Mouse (Mus musculus) embryonic fibroblast, embryonic 13.5 days (primary cell): ENCODE data around the gene Kalrn. TPM values are rescaled to one million over a fixed set of nuclear protein-coding genes. Genes with fewer than 3 reads are reported as not detected.

ENCODE experiments used
- H3K27ac ChIP-seq: 2 replicates; pipeline ENCODE4 v1.5.1; 2012; ENCODE audit warnings: low read length, control low read depth, inconsistent platforms; ENCODE audit not compliant: insufficient read depth
- H3K4me1 ChIP-seq: 2 replicates; pipeline ENCODE4 v1.6.1; 2011; ENCODE audit warnings: low read length; ENCODE audit not compliant: control insufficient read depth, insufficient read depth
- H3K4me3 ChIP-seq: 2 replicates; pipeline ENCODE4 v1.5.1; 2011; ENCODE audit warnings: mild to moderate bottlenecking, control low read depth, low read length; ENCODE audit not compliant: insufficient read depth
- CTCF ChIP-seq: IDR thresholded peaks from 2 replicates; pipeline ENCODE4 v1.5.1; 2011; ENCODE audit warnings: mild to moderate bottlenecking, control low read depth, low read length, moderate library complexity, borderline replicate concordance; ENCODE audit not compliant: insufficient read depth
- POLR2A ChIP-seq: IDR thresholded peaks from 2 replicates; pipeline ENCODE4 v1.6.1; 2011; ENCODE audit warnings: low read depth, mild to moderate bottlenecking, control low read depth, low read length, moderate library complexity
- polyA plus RNA-seq: library from polyadenylated mRNA; stranded (reverse); fragments of >200 nt; gene quantifications from 2 replicates; pipeline ENCODE4 v1.2.4, GENCODE M21; 2011; ENCODE audit warnings: low read depth; ENCODE audit not compliant: missing spikeins, insufficient read length

Kalrn gene
- polyA plus RNA-seq, 1 experiment: 25.5 TPM

DNA sequence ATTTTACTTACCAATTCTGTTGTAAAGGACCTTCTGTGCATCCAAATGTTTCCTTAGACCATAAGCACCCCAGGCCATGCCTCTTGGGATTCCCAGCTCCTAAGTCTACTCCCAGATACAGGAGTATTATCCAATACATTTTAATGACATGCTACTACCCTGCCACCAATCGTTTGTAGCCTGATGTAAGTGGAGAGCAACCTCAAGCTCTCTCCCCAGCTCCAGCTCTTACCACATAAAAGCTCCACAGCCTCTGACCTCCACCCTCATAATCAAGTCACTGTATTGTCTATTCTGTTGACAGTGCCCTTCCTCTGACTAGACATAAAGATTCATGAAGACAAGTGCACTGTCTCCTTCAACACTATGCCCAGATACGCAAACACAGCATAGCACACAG, 67.3 kb downstream of the Kalrn start:
- Histone ChIP-seq H3K4me1 (no peaks in the 10 kb centered on the region), H3K27ac (no peak overlapping the region), H3K4me3 (no peak overlapping the region)
- TF ChIP-seq CTCF (no peak), POLR2A (no peak)

DNA sequence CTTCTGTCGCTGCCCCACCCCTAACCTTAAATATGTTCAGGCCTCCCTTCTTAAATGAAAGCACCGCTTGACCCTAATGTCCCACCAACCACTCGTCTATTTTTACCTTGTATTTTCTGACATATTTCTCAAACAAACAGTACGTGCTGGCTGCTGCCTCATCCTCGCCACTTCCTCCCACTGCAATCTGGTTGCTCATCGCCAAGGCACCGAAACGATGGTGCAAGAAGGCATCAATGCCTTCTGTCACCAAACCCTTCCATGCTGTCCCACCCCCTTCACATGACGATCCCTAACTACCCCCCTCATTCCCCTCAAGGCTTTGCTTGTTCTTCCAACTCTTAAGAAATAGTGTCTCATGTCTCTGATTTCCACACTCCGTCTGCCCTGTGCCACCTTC, 69.1 kb downstream of the Kalrn start:
- Histone ChIP-seq H3K4me1 (no peaks in the 10 kb centered on the region), H3K27ac (no peak overlapping the region), H3K4me3 (no peak overlapping the region)
- TF ChIP-seq CTCF (no peak), POLR2A (no peak)

DNA sequence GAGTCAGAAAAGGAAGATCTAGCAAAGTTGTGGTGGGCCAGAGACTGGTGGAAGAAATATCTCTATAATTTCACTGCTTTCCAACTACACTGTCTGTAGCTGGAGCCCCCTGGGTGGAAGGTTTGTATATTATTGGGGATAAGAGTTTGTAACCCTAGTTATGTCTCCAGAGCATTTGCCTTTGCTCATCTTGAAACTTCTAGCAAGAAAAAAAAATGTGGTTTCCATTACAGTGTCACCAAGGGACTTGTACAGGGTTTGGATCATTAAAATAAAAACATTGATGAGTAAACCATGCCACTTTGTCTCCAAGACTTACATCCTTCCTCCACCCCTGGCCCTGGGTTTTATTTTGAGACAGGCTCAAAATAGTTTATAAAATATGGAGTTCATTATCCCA, 71.2 kb downstream of the Kalrn start:
- TF ChIP-seq POLR2A (no peak), CTCF (no peak)
- H3K4me1 ChIP-seq: no peaks in the 10 kb centered on the region
- no peak overlapping the region for H3K4me3 ChIP-seq
- H3K27ac ChIP-seq: no peak overlapping the region

DNA sequence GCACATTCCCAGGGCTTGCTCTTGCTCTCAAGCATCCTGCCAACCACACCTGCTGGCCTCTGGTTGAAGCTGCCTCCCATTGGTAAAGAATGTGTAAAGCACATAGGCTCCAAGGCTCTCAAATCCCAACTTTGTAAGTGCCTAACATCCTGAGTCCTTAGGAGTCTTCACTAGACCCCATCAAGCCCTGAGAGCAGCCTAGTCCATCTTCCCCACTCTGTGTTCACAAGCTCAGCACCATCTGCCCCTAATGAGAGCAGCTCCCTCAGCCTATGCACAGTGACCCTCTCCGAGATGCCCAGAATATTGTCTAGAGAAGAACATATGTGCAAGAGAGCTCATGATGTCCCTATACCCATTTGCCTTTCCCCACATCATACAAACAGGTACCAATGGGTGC, 78.6 kb downstream of the Kalrn start:
- H3K27ac ChIP-seq: no peak overlapping the region
- no peak for TF ChIP-seq POLR2A
- TF ChIP-seq CTCF: no peak
- H3K4me3 ChIP-seq: no peak overlapping the region
- H3K4me1 ChIP-seq: peaks cover 4% of the 10 kb centered on the region; the same call in 1 of the 2 replicates

DNA sequence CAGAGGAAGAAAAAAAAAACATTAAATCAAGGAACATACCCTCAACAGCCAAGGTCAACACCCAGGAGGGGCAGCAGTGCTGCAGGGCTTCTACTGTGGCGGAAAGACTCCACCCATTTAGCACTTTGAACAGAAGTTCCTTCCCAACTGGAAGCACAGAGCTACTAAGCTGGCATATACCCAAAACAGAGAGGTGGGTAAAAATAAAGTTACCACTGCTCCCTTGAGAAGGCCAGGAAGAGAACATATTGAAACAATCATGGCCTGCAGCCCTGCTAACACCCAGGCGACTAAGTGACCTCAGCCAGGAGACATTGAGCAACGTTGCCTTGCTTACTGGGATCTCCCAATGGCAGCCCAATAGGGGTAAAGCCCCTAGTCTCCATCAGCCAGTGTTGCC, 79.4 kb downstream of the Kalrn start:
- TF ChIP-seq POLR2A: no peak
- no peak for TF ChIP-seq CTCF
- Histone ChIP-seq H3K27ac (peak overlapping the region; percentile 46), H3K4me1 (peaks cover 4% of the 10 kb centered on the region; the same call in 1 of the 2 replicates), H3K4me3 (no peak overlapping the region)

DNA sequence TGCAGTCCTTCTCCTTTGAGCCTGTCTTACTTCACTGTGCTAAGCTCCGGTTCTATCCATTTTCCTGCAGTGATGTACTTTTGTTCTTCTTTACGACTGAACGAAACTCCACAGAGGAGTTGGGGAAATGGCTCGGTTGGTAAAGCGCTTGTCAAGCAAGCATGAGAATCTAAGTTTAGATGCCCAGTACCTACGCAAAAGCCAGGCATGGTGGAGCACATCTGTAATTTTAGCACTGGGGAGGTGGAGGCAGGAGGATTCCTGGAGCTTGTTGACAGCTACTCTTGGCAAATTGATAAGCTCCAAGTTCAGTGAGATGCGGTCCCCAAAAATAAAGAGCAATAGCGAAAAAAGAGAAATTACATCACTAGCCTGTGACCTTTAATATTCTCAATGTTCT, 82.1 kb downstream of the Kalrn start:
- no peak overlapping the region for H3K27ac ChIP-seq
- H3K4me3 ChIP-seq: no peak overlapping the region
- TF ChIP-seq POLR2A: no peak
- no peak for TF ChIP-seq CTCF
- peaks cover 4% of the 10 kb centered on the region; the same call in 1 of the 2 replicates for H3K4me1 ChIP-seq

DNA sequence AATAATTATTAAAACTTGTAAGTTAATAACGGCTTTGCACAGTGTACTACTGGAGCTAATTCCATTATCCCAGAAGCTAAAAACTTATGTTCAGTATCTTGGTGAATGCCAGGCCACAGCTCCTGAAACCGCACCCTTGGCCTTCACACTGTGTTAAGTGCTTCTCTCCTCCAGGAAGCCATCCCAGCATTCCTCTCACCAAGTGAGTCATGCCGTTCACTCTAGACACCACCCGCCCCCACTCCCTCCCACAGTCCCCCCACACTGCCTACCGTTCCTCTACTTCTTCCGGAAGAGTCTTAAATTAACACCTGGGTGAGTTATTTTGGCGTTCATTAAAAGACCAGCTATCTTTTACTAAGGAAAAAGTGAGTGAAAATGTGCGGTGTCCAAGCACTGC, 82.8 kb downstream of the Kalrn start:
- Histone ChIP-seq H3K4me1 (peaks cover 4% of the 10 kb centered on the region; the same call in 1 of the 2 replicates), H3K27ac (no peak overlapping the region), H3K4me3 (no peak overlapping the region)
- TF ChIP-seq CTCF (no peak), POLR2A (no peak)

DNA sequence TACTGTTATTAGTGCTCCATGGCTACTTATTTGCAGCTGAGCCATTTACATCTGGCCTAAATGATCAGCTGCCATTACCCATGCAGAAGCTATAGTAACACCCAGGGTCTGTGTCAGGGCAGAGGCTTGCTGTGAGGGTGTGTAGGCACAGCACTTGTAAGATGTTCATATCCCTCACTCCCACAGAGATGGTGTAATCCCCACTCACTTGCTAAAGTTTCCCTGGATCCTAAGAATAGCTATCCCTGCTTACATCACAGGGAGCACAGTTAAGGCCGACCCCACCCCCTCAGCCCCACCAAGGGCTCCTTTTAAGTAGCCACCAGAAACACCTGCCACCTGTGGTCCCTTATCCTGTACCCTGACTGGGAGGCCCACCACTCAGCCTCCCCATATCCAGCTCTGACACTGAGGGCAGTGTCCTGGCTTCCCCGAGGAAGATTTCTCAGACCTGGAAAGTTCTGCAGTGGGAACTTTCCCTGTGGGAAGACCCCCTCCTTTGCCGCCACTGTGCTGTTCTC, 83.5 kb downstream of the Kalrn start:
- H3K27ac ChIP-seq: no peak overlapping the region
- H3K4me1 ChIP-seq: peaks cover 6% of the 10 kb centered on the region; the same call in 1 of the 2 replicates
- TF ChIP-seq POLR2A (no peak), CTCF (no peak)
- H3K4me3 ChIP-seq: no peak overlapping the region

DNA sequence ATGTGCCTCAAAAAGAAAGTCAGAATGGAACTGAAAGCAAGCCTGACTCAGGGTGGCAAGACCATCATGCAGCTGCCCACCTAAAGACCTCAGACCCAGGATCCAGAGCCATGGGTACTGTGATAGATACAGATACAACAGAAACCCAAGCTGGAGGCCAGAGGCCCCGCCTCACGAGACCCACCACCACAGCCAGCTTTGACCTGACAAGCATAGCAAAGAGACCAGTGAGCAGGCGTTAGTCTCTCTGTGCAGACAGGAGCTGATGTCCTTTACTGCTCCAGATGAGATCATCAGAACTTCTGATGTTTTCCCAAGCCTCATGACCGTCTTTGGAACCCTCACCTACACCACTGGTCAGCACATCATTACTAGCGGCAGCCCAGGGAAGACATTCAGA, 85.5 kb downstream of the Kalrn start:
- Histone ChIP-seq H3K27ac (no peak overlapping the region), H3K4me1 (peaks cover 6% of the 10 kb centered on the region; the same call in 1 of the 2 replicates), H3K4me3 (no peak overlapping the region)
- TF ChIP-seq CTCF (no peak), POLR2A (no peak)

DNA sequence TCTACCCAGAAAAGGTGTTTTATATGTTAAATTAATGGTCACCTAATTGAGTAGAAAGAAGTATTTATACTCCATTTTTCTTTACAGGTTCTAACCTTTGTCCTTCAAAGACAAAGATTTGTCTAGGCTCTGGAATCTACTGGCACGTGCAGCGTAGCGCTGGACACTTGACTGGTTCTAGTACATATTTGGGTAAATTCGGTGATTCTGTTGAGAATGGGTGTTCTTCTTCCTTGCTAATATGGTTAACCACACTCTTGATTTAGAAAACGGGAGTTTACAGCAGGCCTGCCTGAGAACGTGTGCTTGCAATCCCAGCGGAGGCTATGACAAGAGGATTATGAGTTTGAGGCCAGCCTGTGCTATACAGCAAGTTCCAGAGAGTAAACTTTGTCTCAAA, 86.1 kb downstream of the Kalrn start:
- TF ChIP-seq CTCF (no peak), POLR2A (no peak)
- H3K27ac ChIP-seq: no peak overlapping the region
- H3K4me3 ChIP-seq: no peak overlapping the region
- peaks cover 6% of the 10 kb centered on the region; the same call in 1 of the 2 replicates for H3K4me1 ChIP-seq
